Mouse (Mus musculus): ENCODE measurements around the gene Rnaseh2b. TPM values are rescaled to one million over a fixed set of nuclear protein-coding genes. Genes with fewer than 3 reads are reported as not detected.
A peak's percentile ranks its signal among the peaks of the same experiment; 100 is the strongest.

Gene Rnaseh2b
- polyA plus RNA-seq, 1 experiment from 2014 or later = 48.9 TPM

GRCm38 (mm10) chr14:62270698-62271396, 21.5 kb upstream of the Rnaseh2b start:
- Histone ChIP-seq H3K4me2 (no peak overlapping the region), H3K36me3 (no peaks in the 10 kb centered on the region), H3K27ac (no peak overlapping the region), H3K9ac (no peak overlapping the region), H3K9me3 (no peaks in the 10 kb centered on the region), H3K4me1 (no peaks in the 10 kb centered on the region), H3K27me3 (replicated peaks) (no peaks in the 10 kb centered on the region), H3K4me3 (replicated peaks) (no peak overlapping the region)
- no peak; the same call in 1 of the 2 replicates for ATAC-seq (ENCODE audit: insufficient read depth, low FRiP score, low read depth)
- 69% methylated on average over 12 of the region's 12 CpGs for WGBS

GRCm38 (mm10) chr14:62273604-62274003, 18.8 kb upstream of the Rnaseh2b start:
- Histone ChIP-seq H3K9ac (no peak overlapping the region), H3K4me3 (replicated peaks) (no peak overlapping the region), H3K4me2 (no peak overlapping the region), H3K36me3 (no peaks in the 10 kb centered on the region), H3K9me3 (no peaks in the 10 kb centered on the region), H3K4me1 (no peaks in the 10 kb centered on the region), H3K27me3 (replicated peaks) (no peaks in the 10 kb centered on the region), H3K27ac (no peak overlapping the region)
- WGBS = 90% methylated on average over 3 of the region's 3 CpGs
- no peak for ATAC-seq (ENCODE audit: insufficient read depth, low FRiP score, low read depth)

- WGBS = 68% methylated on average over 2 of the region's 2 CpGs
- no peaks in the 10 kb centered on the region for H3K9me3 ChIP-seq
- H3K4me1 ChIP-seq = no peaks in the 10 kb centered on the region
- ATAC-seq (ENCODE audit: insufficient read depth, low FRiP score, low read depth) = no peak
- H3K36me3 ChIP-seq = no peaks in the 10 kb centered on the region
- H3K27ac ChIP-seq = no peak overlapping the region
- no peak overlapping the region for H3K4me3 ChIP-seq (replicated peaks)
- H3K9ac ChIP-seq = no peak overlapping the region
- no peaks in the 10 kb centered on the region for H3K27me3 ChIP-seq (replicated peaks)
- H3K4me2 ChIP-seq = no peak overlapping the region
Measured at GRCm38 (mm10) chr14:62282974-62283373, 9.4 kb upstream of the Rnaseh2b start.

- Histone ChIP-seq H3K36me3 (no peaks in the 10 kb centered on the region), H3K4me2 (no peak overlapping the region), H3K9ac (no peak overlapping the region), H3K27ac (no peak overlapping the region), H3K27me3 (replicated peaks) (0 out of 2 replicates have a peak, but pooled peaks cover 6% of the 10 kb centered on the region), H3K9me3 (no peaks in the 10 kb centered on the region), H3K4me1 (peaks cover 8% of the 10 kb centered on the region), H3K4me3 (replicated peaks) (no peak overlapping the region)
- 81% methylated on average over 3 of the region's 3 CpGs for WGBS
- no peak for ATAC-seq (ENCODE audit: insufficient read depth, low FRiP score, low read depth)
Measured at GRCm38 (mm10) chr14:62288731-62289130, 3.7 kb upstream of the Rnaseh2b start.

- Histone ChIP-seq H3K4me2 (no peak overlapping the region), H3K27ac (no peak overlapping the region), H3K36me3 (no peaks in the 10 kb centered on the region), H3K4me1 (peaks cover 8% of the 10 kb centered on the region), H3K4me3 (replicated peaks) (no peak overlapping the region), H3K9ac (no peak overlapping the region), H3K9me3 (no peaks in the 10 kb centered on the region), H3K27me3 (replicated peaks) (0 out of 2 replicates have a peak, but pooled peaks cover 6% of the 10 kb centered on the region)
- WGBS = 90% methylated on average over 1 of the region's 1 CpGs
- ATAC-seq (ENCODE audit: insufficient read depth, low FRiP score, low read depth) = no peak
Measured at GRCm38 (mm10) chr14:62291406-62291987, 892 bp upstream of the Rnaseh2b start.

- Histone ChIP-seq H3K4me1 (peaks cover 8% of the 10 kb centered on the region), H3K27ac (no peak overlapping the region), H3K36me3 (no peaks in the 10 kb centered on the region), H3K27me3 (replicated peaks) (0 out of 2 replicates have a peak, but pooled peaks cover 6% of the 10 kb centered on the region), H3K9ac (no peak overlapping the region), H3K9me3 (no peaks in the 10 kb centered on the region), H3K4me2 (peak overlapping the region; percentile 99), H3K4me3 (replicated peaks) (peak overlapping the region; percentile 48)
- no peak for ATAC-seq (ENCODE audit: insufficient read depth, low FRiP score, low read depth)
- WGBS = 13% methylated on average over 4 of the region's 7 CpGs
Measured at GRCm38 (mm10) chr14:62292166-62292487, 262 bp upstream of the Rnaseh2b start.

- Histone ChIP-seq H3K4me1 (no peaks in the 10 kb centered on the region), H3K4me2 (no peak overlapping the region), H3K9ac (no peak overlapping the region), H3K36me3 (no peaks in the 10 kb centered on the region), H3K27ac (no peak overlapping the region), H3K4me3 (replicated peaks) (no peak overlapping the region), H3K9me3 (no peaks in the 10 kb centered on the region), H3K27me3 (replicated peaks) (no peaks in the 10 kb centered on the region)
- 84% methylated on average over 1 of the region's 1 CpGs for WGBS
- no peak for ATAC-seq (ENCODE audit: insufficient read depth, low FRiP score, low read depth)
Measured at GRCm38 (mm10) chr14:62298808-62299207, 6.4 kb downstream of the Rnaseh2b start.

GRCm38 (mm10) chr14:62300031-62300430, 7.6 kb downstream of the Rnaseh2b start:
- H3K9ac ChIP-seq = no peak overlapping the region
- no peaks in the 10 kb centered on the region for H3K36me3 ChIP-seq
- H3K4me1 ChIP-seq = no peaks in the 10 kb centered on the region
- H3K4me3 ChIP-seq (replicated peaks) = no peak overlapping the region
- H3K9me3 ChIP-seq = no peaks in the 10 kb centered on the region
- WGBS = 70% methylated on average over 3 of the region's 3 CpGs
- no peak overlapping the region for H3K4me2 ChIP-seq
- H3K27ac ChIP-seq = no peak overlapping the region
- no peak for ATAC-seq (ENCODE audit: insufficient read depth, low FRiP score, low read depth)
- no peaks in the 10 kb centered on the region for H3K27me3 ChIP-seq (replicated peaks)

GRCm38 (mm10) chr14:62307555-62307954, 15.2 kb downstream of the Rnaseh2b start:
- Histone ChIP-seq H3K4me1 (no peaks in the 10 kb centered on the region), H3K27me3 (replicated peaks) (no peaks in the 10 kb centered on the region), H3K9me3 (no peaks in the 10 kb centered on the region), H3K4me2 (no peak overlapping the region), H3K27ac (no peak overlapping the region), H3K36me3 (no peaks in the 10 kb centered on the region), H3K9ac (no peak overlapping the region), H3K4me3 (replicated peaks) (no peak overlapping the region)
- no peak for ATAC-seq (ENCODE audit: insufficient read depth, low FRiP score, low read depth)
- WGBS = 87% methylated on average over 1 of the region's 1 CpGs

- Histone ChIP-seq H3K27me3 (replicated peaks) (no peaks in the 10 kb centered on the region), H3K36me3 (no peaks in the 10 kb centered on the region), H3K9ac (no peak overlapping the region), H3K27ac (no peak overlapping the region), H3K4me1 (no peaks in the 10 kb centered on the region), H3K4me2 (no peak overlapping the region), H3K9me3 (no peaks in the 10 kb centered on the region), H3K4me3 (replicated peaks) (no peak overlapping the region)
- no peak for ATAC-seq (ENCODE audit: insufficient read depth, low FRiP score, low read depth)
- 39% methylated on average over 2 of the region's 2 CpGs for whole genome bisulfite sequencing
Measured at GRCm38 (mm10) chr14:62309026-62309425, 16.6 kb downstream of the Rnaseh2b start.

GRCm38 (mm10) chr14:62311672-62312071, 19.3 kb downstream of the Rnaseh2b start:
- 91% methylated on average over 1 of the region's 1 CpGs for WGBS
- Histone ChIP-seq H3K4me2 (no peak overlapping the region), H3K4me1 (no peaks in the 10 kb centered on the region), H3K9me3 (no peaks in the 10 kb centered on the region), H3K9ac (no peak overlapping the region), H3K36me3 (no peaks in the 10 kb centered on the region), H3K27me3 (replicated peaks) (no peaks in the 10 kb centered on the region), H3K4me3 (replicated peaks) (no peak overlapping the region), H3K27ac (no peak overlapping the region)
- no peak for ATAC-seq (ENCODE audit: insufficient read depth, low FRiP score, low read depth)

- no peak overlapping the region for H3K27ac ChIP-seq
- H3K9me3 ChIP-seq = no peaks in the 10 kb centered on the region
- no peaks in the 10 kb centered on the region for H3K27me3 ChIP-seq (replicated peaks)
- ATAC-seq (ENCODE audit: insufficient read depth, low FRiP score, low read depth) = no peak
- no peak overlapping the region for H3K4me3 ChIP-seq (replicated peaks)
- no peaks in the 10 kb centered on the region for H3K36me3 ChIP-seq
- H3K9ac ChIP-seq = no peak overlapping the region
- 45% methylated on average over 6 of the region's 6 CpGs for WGBS
- no peak overlapping the region for H3K4me2 ChIP-seq
- H3K4me1 ChIP-seq = peaks cover 4% of the 10 kb centered on the region; the same call in 1 of the 2 replicates
Measured at GRCm38 (mm10) chr14:62322581-62323344, 30.4 kb downstream of the Rnaseh2b start.

Measured in stomach, embryonic 15.5 days (tissue).